Mouse (Mus musculus) heart, adult 2 months (tissue): Measurements from ENCODE around the gene Cop1.

Experiments used
- CTCF ChIP-seq: fragments of 200-600 bp; IDR thresholded peaks from 2 replicates; pipeline ENCODE4 v1.8.1; 2022; ENCODE audit warnings: antibody characterized with exemption, mild to moderate bottlenecking, moderate library complexity
- POLR2A ChIP-seq: fragments of 200-500 bp; IDR thresholded peaks from 2 replicates; pipeline ENCODE4 v1.6.1; 2011; ENCODE audit warnings: mild to moderate bottlenecking, low read depth, low read length, control low read depth; ENCODE audit not compliant: insufficient read depth

DNA sequence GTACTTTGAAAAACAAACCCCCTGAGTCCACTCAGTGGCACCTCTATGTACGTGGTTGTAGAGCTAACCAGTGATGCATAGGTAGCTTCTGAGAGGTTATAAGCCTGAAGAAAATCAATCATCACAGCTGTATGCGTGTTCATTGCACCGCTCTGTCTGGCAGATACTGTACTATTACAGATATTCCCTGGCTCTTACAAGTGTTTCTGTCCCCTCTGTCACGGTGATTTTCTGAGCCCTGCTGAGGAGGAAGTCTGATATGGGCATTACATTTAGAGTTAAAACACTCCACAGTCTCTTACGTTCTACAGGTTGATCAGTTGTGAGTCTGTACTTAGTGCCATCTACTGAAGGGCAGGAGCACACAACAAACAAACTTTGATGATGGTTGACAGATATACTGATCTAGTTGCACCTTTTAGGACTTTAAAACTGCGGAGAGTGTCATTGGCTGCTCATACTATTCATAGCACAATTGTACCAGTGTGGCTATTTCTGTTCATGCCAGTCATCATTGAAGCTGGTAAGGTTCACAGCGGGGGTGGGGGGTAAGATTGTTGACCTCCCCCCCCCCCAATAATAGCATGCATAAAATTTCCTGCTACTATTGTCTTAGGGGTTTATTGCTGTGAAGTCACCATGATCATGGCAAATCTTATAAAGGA, 69.4 kb downstream of the Cop1 start:
- TF ChIP-seq POLR2A (no peak), CTCF (no peak)
